Comparison of ENCODE assay signal across 10 mouse cellular contexts in the genomic region with DNA sequence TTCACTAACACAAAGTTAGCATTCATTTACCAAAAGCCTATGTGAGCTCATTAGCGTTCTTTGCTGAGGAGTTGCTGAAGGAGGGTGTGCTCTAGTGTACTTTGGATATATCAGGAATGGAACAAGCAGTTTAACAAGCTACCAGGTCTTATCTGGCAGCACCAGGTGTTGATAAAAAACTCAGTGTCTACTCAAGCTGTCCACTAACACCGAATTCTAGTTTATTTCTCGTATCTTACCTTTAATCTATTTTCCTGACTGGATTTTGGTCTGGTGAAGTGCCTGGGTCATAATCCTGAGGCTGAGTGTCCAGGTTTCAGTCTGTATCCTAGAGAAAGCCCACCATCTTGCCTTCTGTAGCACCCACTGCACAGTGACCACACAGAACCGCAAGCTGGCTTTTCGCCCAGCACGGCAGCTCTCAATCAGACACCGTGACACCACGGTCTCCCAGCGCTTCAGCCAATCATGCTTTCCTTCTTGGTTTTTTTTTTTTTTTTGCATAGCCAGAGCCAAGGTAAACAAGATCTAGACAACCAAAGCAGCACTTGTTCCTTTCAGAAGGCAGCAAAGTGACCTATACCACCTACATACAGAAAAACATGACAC. TPM values are rescaled to one million over a fixed set of nuclear protein-coding genes. Genes with fewer than 3 reads are reported as not detected.
A peak's percentile ranks its signal among the peaks of the same experiment; 100 is the strongest.
DNase-seq lines count a peak whose midpoint lies in the region; ATAC-seq lines count a peak whose summit lies in the region.
"Had no signal": no experiment of that assay in that cellular context is flagged by ENCODE, and none has a peak within 500 bp of the region (broad histone marks: within the 10 kb centered on the region; RNA-seq: fewer than 3 reads in every experiment).

No protein-coding gene starts in this region.

- H3K27ac ChIP-seq in neural tube, embryonic 15.5 days (replicated peaks) = no peak overlapping the region
- H3K27ac ChIP-seq: kidney, postnatal 0 days had no signal

- peak; percentile 80 for ATAC-seq in common myeloid progenitor, adult 5-6 weeks (replicated peaks; ENCODE audit: low read depth, poor library complexity, severe bottlenecking)
- peak; percentile 94 for ATAC-seq in megakaryocyte-erythroid progenitor cell, adult 5-6 weeks (replicated peaks; ENCODE audit: low FRiP score, low TSS enrichment, poor library complexity, severe bottlenecking)
- ATAC-seq in neural tube, embryonic 15.5 days (ENCODE audit: low FRiP score) = no peak

- 85% methylated on average over 9 of the region's 9 CpGs for WGBS in neural tube, embryonic 15.5 days

- peaks cover 67% of the 10 kb centered on the region for H3K36me3 ChIP-seq in neural tube, embryonic 15.5 days

- no peak overlapping the region for H3K9ac ChIP-seq in neural tube, embryonic 15.5 days (replicated peaks)

- H3K27me3 ChIP-seq in neural tube, embryonic 15.5 days (replicated peaks) = no peaks in the 10 kb centered on the region
- H3K27me3 ChIP-seq: megakaryocyte, embryonic 14.5 days had no signal

- H3K4me3 ChIP-seq in neural tube, embryonic 15.5 days (replicated peaks) = no peak overlapping the region

- peak; percentile 64 for DNase-seq in adrenal gland, adult 2 months
- DNase-seq in adrenal gland, adult 8-10 months = no peak
- peak; percentile 59 to 77 for DNase-seq in kidney, postnatal 36 days
- no peak for DNase-seq in frontal cortex, postnatal 25 days (ENCODE audit: low spot score in 2 of 2)
- DNase-seq in T-cell, adult 2 months (ENCODE audit: low spot score) = no peak

- peaks cover 14% of the 10 kb centered on the region for H3K4me1 ChIP-seq in neural tube, embryonic 15.5 days

- H3K4me2 ChIP-seq in neural tube, embryonic 15.5 days = no peak overlapping the region

- H3K9me3 ChIP-seq in neural tube, embryonic 15.5 days (replicated peaks) = no peaks in the 10 kb centered on the region
- H3K9me3 ChIP-seq: megakaryocyte, embryonic 14.5 days had no signal

RNA-seq across cellular contexts. Expression of a gene that starts 10.6 kb away (rescaled TPM):
- 100 to 1,000 TPM; 114 to 126 TPM for total RNA-seq in adrenal gland, adult 2 months (2021)
- polyA plus RNA-seq in adrenal gland, adult 2 months (2012; rRNA removed) = 39.8 and 48.7 TPM in 2 replicates
- 100 to 1,000 TPM; 117 to 145 (median 136) TPM for total RNA-seq in adrenal gland, adult 8-10 months (2022)
- 65.0 and 84.8 TPM in 2 replicates for total RNA-seq in common myeloid progenitor, adult 5-6 weeks (2017)
- 64.0 and 86.0 TPM in 2 replicates for total RNA-seq in megakaryocyte-erythroid progenitor cell, adult 5-6 weeks (2014; fragmentation: Nextera tagmentation)
- 109 and 132 TPM in 2 replicates for total RNA-seq in megakaryocyte-erythroid progenitor cell, adult 5-6 weeks (2017)
- 126 and 130 TPM in 2 replicates for polyA plus RNA-seq in neural tube, embryonic 15.5 days (2015; fragmentation: Nextera tagmentation; extraction: Ambion mirVana)

RNA-seq across cellular contexts. Expression of a gene that starts 32.3 kb away (rescaled TPM):
- 1 to 10 TPM; 1.2 to 1.3 TPM for total RNA-seq in adrenal gland, adult 2 months (2021)
- polyA plus RNA-seq in adrenal gland, adult 2 months (2012; rRNA removed) = 1.4 and 2.5 TPM in 2 replicates
- 1 to 10 TPM in 3 of 4 experiments, under 1 TPM in 1; 0.55 to 1.7 (median 1.5) TPM for total RNA-seq in adrenal gland, adult 8-10 months (2022)
- total RNA-seq in common myeloid progenitor, adult 5-6 weeks (2017) = 3.0 and 3.9 TPM in 2 replicates
- total RNA-seq in megakaryocyte-erythroid progenitor cell, adult 5-6 weeks (2014; fragmentation: Nextera tagmentation) = 0.15 and 1.9 TPM in 2 replicates
- 2.1 and 3.2 TPM in 2 replicates for total RNA-seq in megakaryocyte-erythroid progenitor cell, adult 5-6 weeks (2017)
- polyA plus RNA-seq in neural tube, embryonic 15.5 days (2015; fragmentation: Nextera tagmentation; extraction: Ambion mirVana) = 11.3 and 15.3 TPM in 2 replicates

RNA-seq across cellular contexts. Expression of a gene that starts 47.9 kb away (rescaled TPM):
- total RNA-seq in adrenal gland, adult 2 months (2021) = 10 to 100 TPM in 1 of 2 experiments, 1 to 10 TPM in 1; 8.4 to 20.4 TPM
- polyA plus RNA-seq in adrenal gland, adult 2 months (2012; rRNA removed) = 2.7 and 3.5 TPM in 2 replicates
- 10 to 100 TPM in 3 of 4 experiments, 1 to 10 TPM in 1; 9.9 to 24.5 (median 15.1) TPM for total RNA-seq in adrenal gland, adult 8-10 months (2022)
- total RNA-seq in common myeloid progenitor, adult 5-6 weeks (2017) = 9.7 and 10.1 TPM in 2 replicates
- total RNA-seq in megakaryocyte-erythroid progenitor cell, adult 5-6 weeks (2014; fragmentation: Nextera tagmentation) = 9.0 and 14.0 TPM in 2 replicates
- 6.4 and 6.8 TPM in 2 replicates for total RNA-seq in megakaryocyte-erythroid progenitor cell, adult 5-6 weeks (2017)
- 5.9 and 6.2 TPM in 2 replicates for polyA plus RNA-seq in neural tube, embryonic 15.5 days (2015; fragmentation: Nextera tagmentation; extraction: Ambion mirVana)

RNA-seq across cellular contexts. Expression of a gene that starts 58.7 kb away (rescaled TPM):
- under 1 TPM; 0.69 TPM for total RNA-seq in adrenal gland, adult 2 months (2021)
- polyA plus RNA-seq in adrenal gland, adult 2 months (2012; rRNA removed) = 1.8 and 3.3 TPM in 2 replicates
- 1 to 10 TPM in 1 of 4 experiments, under 1 TPM in 3; 0.56 to 1.0 (median 0.74) TPM for total RNA-seq in adrenal gland, adult 8-10 months (2022)
- total RNA-seq in common myeloid progenitor, adult 5-6 weeks (2017) = 1.1 and 3.1 TPM in 2 replicates
- total RNA-seq in megakaryocyte-erythroid progenitor cell, adult 5-6 weeks (2014; fragmentation: Nextera tagmentation) = 16.6 TPM in 2 replicates
- total RNA-seq in megakaryocyte-erythroid progenitor cell, adult 5-6 weeks (2017) = 1.2 and 6.7 TPM in 2 replicates
- 5.2 TPM in 1 of 2 replicates, not detected in the other for polyA plus RNA-seq in neural tube, embryonic 15.5 days (2015; fragmentation: Nextera tagmentation; extraction: Ambion mirVana)

Comparison
In these comparisons a context has a peak if more than half of its experiments do, and no peak if none do; other contexts are left out.
1. DNase-seq: peak in adrenal gland, adult 2 months (single experiment) and kidney, postnatal 36 days (2 of 2); none in adrenal gland, adult 8-10 months (single experiment), frontal cortex, postnatal 25 days (0 of 2) and T-cell, adult 2 months (single experiment).